In the genomic region with DNA sequence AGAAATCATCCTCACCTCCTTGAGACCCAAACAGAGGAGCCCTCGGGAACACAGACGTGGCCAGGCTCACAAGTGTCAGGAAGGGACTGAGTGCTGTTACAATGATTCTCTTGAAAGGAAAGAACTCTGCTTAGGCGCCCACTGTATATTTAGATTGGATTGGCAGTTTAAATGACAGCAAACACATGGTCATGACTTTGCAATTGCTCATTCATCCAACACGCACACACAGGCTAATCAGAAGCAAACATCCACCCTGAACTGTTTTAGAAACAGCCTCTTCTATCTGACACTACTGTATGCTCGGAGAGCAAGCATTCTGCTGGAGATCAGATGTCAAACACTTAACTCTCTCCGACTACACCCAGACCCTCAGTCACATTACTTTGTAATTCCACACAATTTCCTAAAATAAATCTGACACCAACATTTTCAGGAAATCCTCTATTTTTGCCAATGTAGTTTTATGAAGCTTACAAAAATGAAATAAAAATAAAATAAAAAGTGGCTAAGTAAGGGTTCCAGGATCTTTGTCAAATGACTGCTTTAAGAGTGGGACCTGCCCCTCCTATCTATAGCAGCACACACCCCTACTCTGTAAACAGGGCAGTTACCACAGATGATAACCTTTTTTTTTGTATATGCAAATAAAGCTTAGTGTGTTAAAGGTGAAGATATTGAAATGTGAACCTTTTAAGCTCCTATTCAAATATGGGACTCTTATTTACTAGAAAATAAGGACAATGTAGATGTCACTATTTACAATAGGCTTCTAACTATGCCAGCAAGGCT, we compare ENCODE assay signal across 8 mouse cellular contexts.
A peak's percentile ranks its signal among the peaks of the same experiment; 100 is the strongest.
DNase-seq lines count a peak whose midpoint lies in the region; ATAC-seq and TF ChIP-seq lines count a peak whose summit lies in the region.
"Had no signal": no experiment of that assay in that cellular context is flagged by ENCODE, and none has a peak within 500 bp of the region (broad histone marks: within the 10 kb centered on the region; RNA-seq: fewer than 3 reads in every experiment).

No protein-coding gene starts in this region.

- peak overlapping the region; percentile 14; the same call in 1 of the 2 replicates for H3K4me2 ChIP-seq in lung, embryonic 16.5 days (ENCODE audit: low read depth, low read length)

- intact Hi-C loops in left cerebral cortex, adult 2 months (cut with DNase I): no loop called here

- H3K4me3 ChIP-seq in lung, embryonic 16.5 days (ENCODE audit: low read length): no peak overlapping the region
- H3K4me3 ChIP-seq in embryonic facial prominence, embryonic 10.5 days: no peak overlapping the region
- no peak overlapping the region for H3K4me3 ChIP-seq in small intestine, adult 2 months (ENCODE audit: low read depth, low read length)
- no peak overlapping the region for H3K4me3 ChIP-seq in left cerebral cortex, adult 2 months

- no peak for TF ChIP-seq CTCF in small intestine, adult 2 months (IDR thresholded peaks at IDR 0.05; ENCODE audit: extremely low read depth, insufficient read length, insufficient replicate concordance, low read depth, low read length)
- TF ChIP-seq CTCF in left cerebral cortex, adult 2 months (IDR thresholded peaks at IDR 0.05): no peak

- peak overlapping the region; percentile 55; the same call in 1 of the 2 replicates for H3K27ac ChIP-seq in lung, embryonic 16.5 days (ENCODE audit: low read length)
- no peak overlapping the region for H3K27ac ChIP-seq in embryonic facial prominence, embryonic 10.5 days (replicated peaks)
- H3K27ac ChIP-seq in small intestine, adult 2 months (ENCODE audit: insufficient read depth, low read depth, low read length): peak overlapping the region; percentile 57
- H3K27ac ChIP-seq in left cerebral cortex, adult 2 months: no peak overlapping the region

- no peaks in the 10 kb centered on the region for H3K36me3 ChIP-seq in lung, embryonic 16.5 days (ENCODE audit: control insufficient read depth, insufficient read depth, low read length)
- H3K36me3 ChIP-seq in embryonic facial prominence, embryonic 10.5 days (replicated peaks): no peaks in the 10 kb centered on the region
- H3K36me3 ChIP-seq in small intestine, adult 2 months (ENCODE audit: control insufficient read depth, insufficient read depth, low read length): no peaks in the 10 kb centered on the region

- H3K9me3 ChIP-seq in lung, embryonic 16.5 days (ENCODE audit: control insufficient read depth, low read length): no peaks in the 10 kb centered on the region
- no peaks in the 10 kb centered on the region for H3K9me3 ChIP-seq in embryonic facial prominence, embryonic 10.5 days

- no peak for DNase-seq in lung, postnatal 10 days
- DNase-seq in embryonic facial prominence, embryonic 10.5 days (ENCODE audit: low spot score): peak; percentile 16
- no peak for DNase-seq in cerebellum, postnatal 14 days
- no peak for DNase-seq in left cerebral cortex, adult 2 months (ENCODE audit: extremely low spot score in 1 of 2, low spot score in 2 of 2)
- DNase-seq: kidney, postnatal 10 days had no signal

- peak; percentile 88 for ATAC-seq in lung, embryonic 16.5 days (ENCODE audit: low read depth)
- ATAC-seq in hematopoietic stem cell, adult 5-6 weeks (replicated peaks in 1 of 2; ENCODE audit: insufficient read depth in 1 of 2, low FRiP score in 2 of 2, low TSS enrichment in 1 of 2, low read depth in 1 of 2, poor library complexity in 2 of 2, severe bottlenecking in 2 of 2): peak; percentile 47 to 78; a peak in 3 of 4 replicates

- peaks cover 25% of the 10 kb centered on the region for H3K4me1 ChIP-seq in lung, embryonic 16.5 days (replicated peaks; ENCODE audit: control insufficient read depth, insufficient read depth, low read length)
- H3K4me1 ChIP-seq in embryonic facial prominence, embryonic 10.5 days: peaks cover 23% of the 10 kb centered on the region
- peaks cover 9% of the 10 kb centered on the region; the same call in 1 of the 2 replicates for H3K4me1 ChIP-seq in small intestine, adult 2 months (ENCODE audit: control insufficient read depth, insufficient read depth, insufficient read length, low read length)

- TF ChIP-seq POLR2A in small intestine, adult 2 months (IDR thresholded peaks at IDR 0.05; ENCODE audit: low read depth, low read length): no peak

- H3K9ac ChIP-seq in lung, embryonic 16.5 days (ENCODE audit: low read length): no peak overlapping the region

- WGBS in lung, embryonic 16.5 days: 18% methylated on average over 6 of the region's 6 CpGs
- WGBS in embryonic facial prominence, embryonic 10.5 days: 20% methylated on average over 6 of the region's 6 CpGs
- 41% methylated on average over 6 of the region's 6 CpGs for WGBS in small intestine, adult 2 months

- H3K27me3 ChIP-seq in lung, embryonic 16.5 days (ENCODE audit: control insufficient read depth, insufficient read depth, low read depth, low read length): no peaks in the 10 kb centered on the region
- no peaks in the 10 kb centered on the region for H3K27me3 ChIP-seq in embryonic facial prominence, embryonic 10.5 days (replicated peaks; ENCODE audit: low read depth, poor library complexity, severe bottlenecking)
- H3K27me3 ChIP-seq in small intestine, adult 2 months (ENCODE audit: control insufficient read depth, insufficient read depth, low read length): no peaks in the 10 kb centered on the region

Comparison
In these comparisons a context has a peak if more than half of its experiments do, and no peak if none do; other contexts are left out.
1. H3K27ac ChIP-seq: peak in lung, embryonic 16.5 days (single experiment) and small intestine, adult 2 months (single experiment); none in embryonic facial prominence, embryonic 10.5 days (single experiment) and left cerebral cortex, adult 2 months (single experiment).